Mouse (Mus musculus): ENCODE measurements around the gene Shoc2. TPM values are rescaled to one million over a fixed set of nuclear protein-coding genes. Genes with fewer than 3 reads are reported as not detected.
"Not testable (repeated sequence)": the region's sequence is repeated elsewhere in the genome, so short reads cannot be mapped to it uniquely, and the experiment has no call there.

Shoc2 gene
- polyA plus RNA-seq, 1 experiment from 2014 or later: 56.3 TPM

DNA sequence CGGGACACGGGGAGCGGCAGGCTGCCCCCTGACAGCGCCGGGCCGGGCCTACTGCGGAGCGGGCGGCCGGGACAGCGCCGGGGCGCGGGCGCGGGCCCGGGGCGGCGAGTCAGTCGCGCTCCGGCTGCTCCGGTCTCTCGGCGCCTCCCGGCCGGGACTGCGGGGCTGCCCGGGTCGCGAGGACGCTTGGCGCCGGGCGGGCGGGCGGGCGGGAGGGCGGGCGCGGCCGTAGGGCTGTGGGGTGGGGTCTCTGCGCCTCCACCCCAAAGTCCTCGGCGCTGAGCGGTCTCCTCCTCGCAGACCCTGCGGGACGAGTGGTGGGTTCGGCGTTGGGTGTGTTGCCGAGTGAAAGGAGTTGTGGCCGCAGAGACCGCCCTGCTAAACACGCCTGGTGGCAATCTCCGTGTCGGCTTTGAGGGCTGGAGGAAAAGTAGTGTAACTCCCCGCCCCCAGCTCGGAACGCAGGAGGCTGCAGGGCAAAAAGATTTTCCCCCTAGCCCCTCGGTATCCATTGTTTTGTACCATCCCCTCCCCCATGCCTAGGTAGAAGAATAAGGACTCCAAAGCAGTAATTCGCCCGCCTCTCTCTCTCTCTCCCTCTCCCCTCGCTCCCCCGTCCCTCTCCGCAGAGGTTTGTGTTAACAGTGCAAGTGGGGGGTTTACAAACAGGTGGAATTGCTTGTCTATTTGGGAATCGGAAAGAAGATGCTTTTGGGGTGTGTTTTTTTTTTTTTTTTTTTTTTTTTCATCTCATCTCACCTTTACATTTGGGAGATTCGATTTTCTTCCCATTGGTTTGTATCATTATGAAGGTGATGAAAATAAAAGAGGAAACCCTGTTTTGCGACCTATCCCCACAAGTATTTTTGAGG, 1.3 kb downstream of the Shoc2 start:
- WGBS: under 1% methylated on average over 68 of the region's 69 CpGs

DNA sequence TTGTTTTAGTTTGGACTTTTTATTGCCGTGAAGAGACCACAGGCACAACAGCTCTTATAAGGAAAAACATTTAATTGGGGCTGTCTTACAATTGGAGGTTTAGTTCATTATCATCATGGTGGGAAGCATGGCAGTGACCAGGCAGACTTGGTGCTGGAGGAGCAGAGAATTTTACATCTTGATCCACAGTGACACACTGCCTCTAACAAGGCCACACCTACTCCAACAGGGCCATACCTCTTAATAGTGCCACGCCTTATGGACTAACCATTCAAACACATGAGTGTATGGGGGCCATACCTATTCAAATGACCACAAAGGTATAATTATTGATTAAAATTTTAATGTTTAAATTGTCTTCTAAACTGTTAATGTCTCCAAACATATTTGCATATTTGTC, 13.4 kb downstream of the Shoc2 start:
- Histone ChIP-seq H3K4me1 (replicated peaks) (0 out of 2 replicates have a peak, but pooled peaks cover 3% of the 10 kb centered on the region), H3K36me3 (peaks cover 4% of the 10 kb centered on the region; the same call in 1 of the 2 replicates), H3K4me3 (no peak overlapping the region), H3K27me3 (ENCODE audit: insufficient read depth, poor library complexity, severe bottlenecking) (no peaks in the 10 kb centered on the region), H3K27ac (no peak overlapping the region), H3K9me3 (no peaks in the 10 kb centered on the region)
- WGBS: 96% methylated on average over 2 of the region's 2 CpGs
- DNase-seq (ENCODE audit: low spot score): no peak

More for the DNA sequence above, 1.3 kb downstream of the Shoc2 start:
- DNase-seq (ENCODE audit: low spot score): peak; percentile 77
- Histone ChIP-seq H3K4me3 (peak overlapping the region; percentile 92), H3K27me3 (ENCODE audit: insufficient read depth, poor library complexity, severe bottlenecking) (no peaks in the 10 kb centered on the region), H3K4me1 (replicated peaks) (peaks cover 27% of the 10 kb centered on the region), H3K27ac (peak overlapping the region; percentile 98), H3K36me3 (0 out of 2 replicates have a peak, but pooled peaks cover 6% of the 10 kb centered on the region), H3K9me3 (no peaks in the 10 kb centered on the region)

DNA sequence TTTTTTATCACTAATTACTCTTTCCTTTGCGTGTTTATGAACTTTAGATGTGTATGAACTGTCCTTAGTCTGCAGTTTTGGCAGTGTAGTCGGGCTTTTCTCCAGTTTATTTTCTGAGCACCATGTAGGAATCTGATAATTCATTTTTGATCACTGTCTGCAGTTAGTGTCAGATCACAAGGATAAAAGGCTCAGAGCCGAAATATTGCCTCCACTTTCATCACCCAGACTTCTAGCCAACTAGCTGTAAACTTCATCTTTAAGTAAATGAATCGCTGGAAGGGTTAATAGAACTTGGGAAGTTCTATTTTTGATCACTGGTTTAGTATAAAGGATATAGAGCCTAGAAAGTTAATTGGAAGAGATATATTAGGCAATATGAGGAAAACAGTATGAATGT, 18.4 kb downstream of the Shoc2 start:
- Histone ChIP-seq H3K4me3 (no peak overlapping the region), H3K9me3 (no peaks in the 10 kb centered on the region), H3K36me3 (peaks cover 4% of the 10 kb centered on the region; the same call in 1 of the 2 replicates), H3K27me3 (ENCODE audit: insufficient read depth, poor library complexity, severe bottlenecking) (no peaks in the 10 kb centered on the region), H3K27ac (no peak overlapping the region), H3K4me1 (replicated peaks) (0 out of 2 replicates have a peak, but pooled peaks cover 2% of the 10 kb centered on the region)
- DNase-seq (ENCODE audit: low spot score): no peak
- WGBS: 92% methylated on average over 4 of the region's 4 CpGs

DNA sequence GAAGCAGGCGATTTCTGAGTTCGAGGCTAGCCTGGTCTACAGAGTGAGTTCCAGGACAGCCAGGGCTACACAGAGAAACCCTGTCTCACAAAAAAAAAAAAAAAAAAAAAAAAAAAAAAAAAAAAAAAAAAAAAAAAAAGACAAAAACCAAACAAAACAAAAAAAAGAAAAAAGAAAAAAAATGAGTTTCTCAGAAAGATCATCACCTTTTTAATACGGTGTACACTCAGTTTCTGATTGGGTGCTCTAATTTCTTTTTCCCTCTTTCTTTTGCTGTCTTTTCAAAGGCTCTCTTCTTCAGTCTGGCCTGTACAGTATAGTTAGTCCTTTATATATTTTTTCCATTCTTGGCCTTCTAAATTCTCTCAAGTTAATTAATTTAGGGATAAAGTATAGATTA, 20.2 kb downstream of the Shoc2 start:
- 89% methylated on average over 3 of the region's 3 CpGs for WGBS
- not testable (repeated sequence) for H3K27ac ChIP-seq; H3K27me3 ChIP-seq (ENCODE audit: insufficient read depth, poor library complexity, severe bottlenecking); H3K36me3 ChIP-seq; H3K9me3 ChIP-seq; H3K4me1 ChIP-seq (replicated peaks); DNase-seq (ENCODE audit: low spot score); H3K4me3 ChIP-seq

DNA sequence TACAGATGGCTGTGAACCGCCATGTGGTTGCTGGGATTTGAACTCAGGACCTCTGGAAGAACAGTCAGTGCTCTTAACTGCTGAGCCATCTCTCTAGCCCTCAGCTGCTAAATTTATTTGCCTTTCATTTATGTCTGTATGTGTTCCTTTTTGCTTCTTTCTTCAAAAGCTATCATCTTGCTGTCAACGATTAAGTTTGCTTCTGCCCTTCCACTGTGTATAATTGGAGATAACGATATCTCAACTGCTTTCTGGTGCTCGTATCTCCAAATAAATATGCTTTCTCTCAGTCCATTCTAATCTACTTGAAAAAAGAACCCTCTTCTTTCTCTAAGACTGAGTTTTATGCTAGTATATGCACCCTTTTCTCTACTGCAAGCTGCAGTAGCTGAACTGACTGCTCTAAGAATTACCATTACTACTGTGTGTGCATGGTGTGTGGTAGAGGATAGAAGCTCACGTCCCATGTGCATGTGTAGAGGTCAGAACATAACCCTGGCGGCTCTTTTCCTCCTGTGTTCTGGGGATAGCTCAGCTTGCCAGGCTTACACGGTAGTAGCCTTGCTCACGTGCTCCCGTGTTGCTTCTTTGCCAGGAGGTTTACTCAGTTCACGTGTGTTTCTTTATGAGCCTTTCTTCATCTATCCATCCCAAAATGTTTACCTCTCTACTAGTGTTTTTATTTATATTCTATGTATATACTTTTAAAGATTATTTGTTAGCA, 21.0 kb downstream of the Shoc2 start:
- WGBS: 93% methylated on average over 10 of the region's 10 CpGs
- Histone ChIP-seq H3K4me1 (replicated peaks) (0 out of 2 replicates have a peak, but pooled peaks cover 7% of the 10 kb centered on the region), H3K27ac (no peak overlapping the region), H3K36me3 (peaks cover 4% of the 10 kb centered on the region; the same call in 1 of the 2 replicates), H3K4me3 (no peak overlapping the region), H3K27me3 (ENCODE audit: insufficient read depth, poor library complexity, severe bottlenecking) (no peaks in the 10 kb centered on the region), H3K9me3 (no peaks in the 10 kb centered on the region)
- DNase-seq (ENCODE audit: low spot score): no peak

DNA sequence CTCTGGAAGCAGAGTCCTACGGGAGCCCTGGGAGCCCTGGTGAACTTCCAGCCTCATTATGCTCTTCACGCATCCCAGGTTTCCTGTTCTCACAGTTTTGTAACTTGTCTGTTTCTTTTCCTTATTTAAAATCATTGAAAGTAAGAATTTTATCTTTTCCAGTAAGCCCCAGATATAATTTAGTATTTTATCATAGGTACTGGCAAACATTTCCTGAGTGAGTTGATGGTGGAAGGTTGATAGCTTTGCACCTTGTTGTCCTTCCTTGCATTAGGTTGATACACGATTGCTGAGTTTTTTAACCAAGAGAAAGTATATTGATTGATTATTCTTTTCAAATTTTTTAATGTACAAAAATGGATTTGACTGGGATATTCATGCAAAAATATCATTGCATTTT, 25.1 kb downstream of the Shoc2 start:
- no peak overlapping the region for H3K27ac ChIP-seq

DNA sequence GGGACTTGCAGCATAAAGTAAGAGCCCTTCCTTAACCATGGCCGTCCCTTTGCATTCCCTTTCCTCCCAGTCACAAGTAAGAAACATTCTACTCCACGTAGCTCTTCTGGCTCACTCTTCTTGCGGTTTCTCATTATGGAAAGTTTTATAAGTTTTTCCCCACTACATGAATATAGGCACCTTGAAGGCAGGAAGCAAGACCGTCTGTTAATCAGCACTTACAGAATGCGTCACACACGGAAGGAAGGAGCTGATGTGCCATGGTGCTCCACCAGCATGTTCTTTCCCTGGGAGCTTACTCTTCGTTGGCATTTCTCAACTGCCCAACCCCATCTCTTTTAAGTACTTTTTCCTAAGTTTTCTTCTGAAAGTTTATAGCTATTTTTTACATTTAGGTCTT, 27.8 kb downstream of the Shoc2 start:
- H3K9me3 ChIP-seq: peaks cover 6% of the 10 kb centered on the region
- no peak for DNase-seq (ENCODE audit: low spot score)
- H3K27ac ChIP-seq: no peak overlapping the region
- 0 out of 2 replicates have a peak, but pooled peaks cover 7% of the 10 kb centered on the region for H3K4me1 ChIP-seq (replicated peaks)
- WGBS: 78% methylated on average over 7 of the region's 7 CpGs
- peaks cover 11% of the 10 kb centered on the region for H3K36me3 ChIP-seq
- no peak overlapping the region for H3K4me3 ChIP-seq
- no peaks in the 10 kb centered on the region for H3K27me3 ChIP-seq (ENCODE audit: insufficient read depth, poor library complexity, severe bottlenecking)

More for the DNA sequence above, 25.1 kb downstream of the Shoc2 start:
- Histone ChIP-seq H3K9me3 (no peaks in the 10 kb centered on the region), H3K36me3 (no peaks in the 10 kb centered on the region), H3K4me3 (no peak overlapping the region), H3K27me3 (ENCODE audit: insufficient read depth, poor library complexity, severe bottlenecking) (no peaks in the 10 kb centered on the region), H3K4me1 (replicated peaks) (0 out of 2 replicates have a peak, but pooled peaks cover 7% of the 10 kb centered on the region)
- DNase-seq (ENCODE audit: low spot score): no peak
- WGBS: 86% methylated on average over 3 of the region's 3 CpGs

DNA sequence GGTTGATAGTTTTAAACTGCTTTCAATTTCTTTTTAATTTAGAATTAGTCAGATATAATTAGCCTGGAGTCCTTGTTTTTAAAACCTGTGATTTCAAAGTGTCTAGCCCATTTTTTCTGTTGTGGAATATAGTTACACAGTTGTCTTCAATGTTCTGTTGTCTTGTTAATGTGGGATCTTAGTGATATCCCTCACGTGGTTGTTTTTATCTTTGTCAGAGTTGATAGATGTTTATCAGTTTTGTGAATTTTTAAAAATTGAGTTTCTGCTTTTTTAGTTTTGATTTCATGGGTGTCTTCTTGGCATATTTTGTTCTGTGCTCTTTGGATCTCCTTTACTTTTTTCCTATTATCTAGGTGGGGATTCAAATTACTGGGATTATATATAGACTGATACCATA, 29.6 kb downstream of the Shoc2 start:
- H3K27me3 ChIP-seq (ENCODE audit: insufficient read depth, poor library complexity, severe bottlenecking): no peaks in the 10 kb centered on the region
- H3K9me3 ChIP-seq: peaks cover 16% of the 10 kb centered on the region
- H3K4me3 ChIP-seq: no peak overlapping the region
- no peaks in the 10 kb centered on the region for H3K4me1 ChIP-seq (replicated peaks)
- H3K36me3 ChIP-seq: peaks cover 26% of the 10 kb centered on the region
- H3K27ac ChIP-seq: no peak overlapping the region
- 95% methylated on average over 1 of the region's 1 CpGs for WGBS
- DNase-seq (ENCODE audit: low spot score): no peak

DNA sequence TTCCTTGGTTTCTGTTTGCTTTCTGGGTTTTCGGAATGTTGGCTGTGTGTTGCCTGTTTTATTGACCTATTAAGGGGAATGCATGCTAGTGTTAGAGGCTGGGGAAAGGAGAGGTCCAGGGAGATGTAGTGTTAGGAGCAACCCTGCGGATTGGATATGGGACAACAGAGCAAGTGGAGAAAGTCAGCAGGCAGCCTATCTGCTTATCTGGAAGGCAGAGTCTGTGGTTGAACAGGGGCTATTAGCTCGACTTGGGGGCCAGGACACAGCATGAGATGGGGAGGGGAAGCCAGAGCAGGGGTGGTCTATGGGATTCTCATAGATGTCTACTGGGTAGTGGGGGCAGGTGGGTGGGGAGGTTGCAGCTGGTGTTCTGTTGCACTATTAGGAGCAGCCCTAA, 37.9 kb downstream of the Shoc2 start:
- Histone ChIP-seq H3K9me3 (peaks cover 12% of the 10 kb centered on the region), H3K4me3 (no peak overlapping the region), H3K36me3 (peaks cover 22% of the 10 kb centered on the region), H3K27ac (no peak overlapping the region), H3K4me1 (replicated peaks) (no peaks in the 10 kb centered on the region), H3K27me3 (ENCODE audit: insufficient read depth, poor library complexity, severe bottlenecking) (no peaks in the 10 kb centered on the region)
- 76% methylated on average over 3 of the region's 3 CpGs for WGBS
- no peak for DNase-seq (ENCODE audit: low spot score)

DNA sequence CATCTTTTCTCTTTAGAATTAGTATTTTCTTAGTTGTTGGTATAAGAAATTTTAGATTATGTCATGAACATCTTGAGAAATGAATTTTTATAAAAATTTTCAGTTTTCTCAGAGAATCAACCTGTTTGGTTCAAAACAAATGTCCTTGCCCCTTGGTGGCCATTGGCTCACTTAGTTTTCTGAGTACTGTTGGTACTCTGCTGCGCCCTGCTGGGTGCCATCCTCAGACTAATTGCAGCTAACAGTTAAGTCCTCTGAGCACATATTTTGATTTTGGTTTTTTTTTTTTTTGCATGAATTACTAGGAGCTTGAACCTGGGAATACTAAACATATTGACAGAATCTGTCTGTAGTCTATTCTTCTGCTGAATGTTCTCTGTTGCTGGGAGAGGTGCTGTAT, 39.2 kb downstream of the Shoc2 start:
- no peak for DNase-seq (ENCODE audit: low spot score)
- Histone ChIP-seq H3K27ac (no peak overlapping the region), H3K4me3 (no peak overlapping the region), H3K9me3 (peaks cover 6% of the 10 kb centered on the region; the same call in 1 of the 2 replicates), H3K4me1 (replicated peaks) (no peaks in the 10 kb centered on the region), H3K27me3 (ENCODE audit: insufficient read depth, poor library complexity, severe bottlenecking) (no peaks in the 10 kb centered on the region), H3K36me3 (peaks cover 25% of the 10 kb centered on the region)
- 90% methylated on average over 1 of the region's 1 CpGs for WGBS

DNA sequence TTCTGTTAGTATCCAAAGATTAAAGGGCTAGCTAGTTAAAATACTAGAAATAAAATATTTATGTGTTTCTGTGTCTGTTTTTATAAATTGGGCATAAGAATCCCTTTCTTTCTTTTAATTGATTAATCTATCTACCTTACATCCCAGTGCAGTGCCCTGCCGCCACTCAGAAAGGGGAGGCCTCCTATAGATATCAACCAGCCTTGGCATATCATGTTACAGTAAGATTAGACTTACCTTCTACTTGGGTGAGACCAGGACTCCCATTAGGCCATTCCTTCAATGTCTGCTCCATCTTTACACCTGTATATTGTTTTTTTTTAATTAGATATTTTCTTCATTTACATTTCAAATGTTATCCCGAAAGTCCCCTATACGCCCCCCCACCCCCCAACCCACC, 40.5 kb downstream of the Shoc2 start:
- peaks cover 21% of the 10 kb centered on the region for H3K36me3 ChIP-seq
- H3K9me3 ChIP-seq: no peaks in the 10 kb centered on the region
- whole genome bisulfite sequencing: 96% methylated on average over 3 of the region's 3 CpGs
- peaks cover under 1% of the 10 kb centered on the region; the same call in 1 of the 2 replicates for H3K4me1 ChIP-seq (replicated peaks)
- no peak overlapping the region for H3K4me3 ChIP-seq
- no peaks in the 10 kb centered on the region for H3K27me3 ChIP-seq (ENCODE audit: insufficient read depth, poor library complexity, severe bottlenecking)
- DNase-seq (ENCODE audit: low spot score): no peak
- no peak overlapping the region for H3K27ac ChIP-seq

DNA sequence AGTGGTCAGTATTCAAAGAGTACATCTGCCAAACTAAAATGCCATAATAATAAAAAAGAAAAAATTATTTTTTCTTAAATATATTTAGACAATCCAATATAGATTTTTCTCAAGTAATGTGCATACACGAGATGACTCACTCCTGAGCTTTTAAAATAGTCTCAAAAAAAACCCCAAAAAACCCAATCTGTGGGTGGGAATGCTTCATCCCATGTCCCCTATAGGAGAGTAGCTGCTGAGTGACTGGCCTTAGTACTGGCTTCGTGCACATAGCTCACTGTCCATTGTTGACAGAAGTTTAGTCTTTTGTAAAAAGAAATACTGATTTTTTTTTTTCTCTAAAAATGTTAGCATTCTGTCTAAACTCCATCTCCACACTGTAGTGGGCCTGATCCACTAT, 46.4 kb downstream of the Shoc2 start:
- DNase-seq (ENCODE audit: low spot score): no peak
- H3K27me3 ChIP-seq (ENCODE audit: insufficient read depth, poor library complexity, severe bottlenecking): no peaks in the 10 kb centered on the region
- 74% methylated on average over 2 of the region's 2 CpGs for WGBS
- H3K36me3 ChIP-seq: peaks cover 26% of the 10 kb centered on the region
- no peaks in the 10 kb centered on the region for H3K9me3 ChIP-seq
- peaks cover 11% of the 10 kb centered on the region for H3K4me1 ChIP-seq (replicated peaks)
- H3K4me3 ChIP-seq: no peak overlapping the region
- H3K27ac ChIP-seq: no peak overlapping the region

DNA sequence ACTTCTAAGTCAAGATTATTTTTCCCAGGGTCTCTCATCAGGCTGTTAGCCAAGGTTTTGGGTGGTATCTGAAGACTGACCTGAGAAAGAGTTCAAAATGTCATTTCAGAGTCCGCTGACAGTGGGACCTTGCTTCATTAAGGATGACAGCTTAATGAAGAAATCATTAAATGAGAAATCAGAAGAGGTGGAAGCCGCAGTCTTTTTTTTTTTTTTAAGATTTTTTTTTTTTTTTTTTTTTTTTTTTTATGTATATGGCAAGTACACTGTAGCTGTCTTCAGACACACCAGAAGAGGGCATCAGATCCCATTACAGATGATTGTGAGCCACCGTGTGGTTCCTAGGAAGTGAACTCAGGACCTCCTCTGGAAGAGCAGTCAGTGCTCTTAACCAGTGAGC, 49.8 kb downstream of the Shoc2 start:
- no peak for DNase-seq (ENCODE audit: low spot score)
- H3K27ac ChIP-seq: no peak overlapping the region
- 80% methylated on average over 3 of the region's 3 CpGs for WGBS
- H3K4me1 ChIP-seq (replicated peaks): peaks cover 11% of the 10 kb centered on the region
- H3K36me3 ChIP-seq: peaks cover 7% of the 10 kb centered on the region
- no peak overlapping the region for H3K4me3 ChIP-seq
- H3K9me3 ChIP-seq: no peaks in the 10 kb centered on the region
- H3K27me3 ChIP-seq (ENCODE audit: insufficient read depth, poor library complexity, severe bottlenecking): no peaks in the 10 kb centered on the region
